Mouse (Mus musculus) neural tube, embryonic 12.5 days (tissue): ENCODE data around the gene Mrrf. TPM values are rescaled to one million over a fixed set of nuclear protein-coding genes. Genes with fewer than 3 reads are reported as not detected.

Experiments used
- polyA plus RNA-seq: library from polyadenylated mRNA; unstranded; fragments of >200 nt; fragmentation: Nextera tagmentation; extraction: Ambion mirVana; gene quantifications from 2 replicates; pipeline ENCODE4 v1.2.1, GENCODE M21; 2016

Gene Mrrf
- polyA plus RNA-seq, 1 experiment from 2014 or later, result 23.1 TPM

Other genes with a start within 250 kb of the Mrrf start
- 5.4 and 6.0 TPM in 2 replicates for gene Ttll11, start 156.5 kb upstream of the Mrrf start, polyA plus RNA-seq
- gene Ndufa8, start 87.0 kb upstream of the Mrrf start, polyA plus RNA-seq, result 202 and 212 TPM in 2 replicates
- gene Morn5, start 86.9 kb upstream of the Mrrf start, polyA plus RNA-seq, result 0.48 and 0.50 TPM in 2 replicates
- 1.2 and 1.4 TPM in 2 replicates for gene Lhx6, start 31.0 kb upstream of the Mrrf start, polyA plus RNA-seq
- 127 and 128 TPM in 2 replicates for gene Rbm18, start 384 bp downstream of the Mrrf start, polyA plus RNA-seq
- gene Ptgs1, start 94.0 kb downstream of the Mrrf start, polyA plus RNA-seq, result 6.0 and 6.9 TPM in 2 replicates
- gene Olfr338, start 237.1 kb downstream of the Mrrf start, polyA plus RNA-seq, result not detected in 2 replicates